Mouse (Mus musculus) cerebellum, postnatal 36 days (tissue): ENCODE measurements around the gene Gm21586.
"Not testable (repeated sequence)": the region's sequence is repeated elsewhere in the genome, so short reads cannot be mapped to it uniquely, and the experiment has no call there.

ENCODE experiments used
- DNase-seq, 2 experiments: peaks; one replicate each; pipeline ENCODE4 v3.0.0; 2021 to 2022; ENCODE audit warnings: mixed read lengths in 2 of 2

The Gm21586 gene

DNA sequence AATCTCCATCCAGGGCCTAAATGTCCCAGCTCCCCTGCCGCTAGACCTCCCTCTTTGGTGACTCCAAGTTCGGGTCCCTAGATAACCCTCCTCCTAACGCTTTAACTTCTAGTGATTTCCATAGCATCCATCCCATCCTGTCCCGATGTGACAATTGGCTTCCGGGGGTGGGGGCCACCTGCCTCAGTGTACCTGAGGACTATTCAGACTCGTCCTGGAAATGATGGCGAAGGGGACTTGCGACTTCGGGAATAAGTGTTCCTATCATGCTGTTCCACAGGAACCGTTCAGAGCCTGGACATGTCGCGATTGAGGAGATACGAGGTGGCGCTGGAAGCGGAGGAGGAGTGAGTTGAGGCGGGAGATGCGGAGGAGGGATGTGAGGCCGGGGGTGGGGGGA, at the start of gene Gm21586:
Gene Gm21586, plus strand, starts transcription at position 301 of the 400 bp plus-strand sequence.
- DNase-seq, result not testable (repeated sequence)

GRCm38 (mm10) chr4:42466452-42466851, 27.3 kb downstream of the Gm21586 start, which contains the start of gene Gm2163:
Gene Gm2163 (plus strand): TSS chr4:42466752.
- DNase-seq, result not testable (repeated sequence)
